Mouse (Mus musculus): ENCODE measurements at regions not wholly inside any gene's neighbourhood (a gene's known extent, or its start where the extent isn't known, plus 50 kb on each side); places are given as distances from the start of the nearest gene placed in this dataset.
A peak's percentile ranks its signal among the peaks of the same experiment; 100 is the strongest.

DNA sequence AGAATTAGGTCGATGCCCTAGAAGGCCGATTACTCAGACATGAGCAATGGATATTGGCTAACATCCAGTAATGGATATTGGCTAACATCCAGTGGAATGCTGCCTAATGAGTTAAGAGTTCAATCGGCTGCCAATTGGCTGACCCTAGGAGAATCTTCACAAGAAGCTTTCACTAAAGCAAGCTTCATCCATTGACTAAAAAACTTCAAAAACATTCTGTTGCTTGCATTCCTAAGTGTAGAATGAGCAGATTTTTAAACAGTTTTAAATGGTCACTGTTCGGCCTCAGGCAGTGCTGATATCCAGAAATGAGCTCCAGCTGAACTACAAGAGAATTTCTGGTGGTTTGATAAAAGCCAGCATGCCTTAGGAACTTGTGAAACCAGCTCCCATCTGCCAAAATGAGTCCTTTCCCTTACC is 56.8 kb upstream of the Cenpe start:
- DNase-seq = peak; percentile 46
